In genomic region chr3:28262371-28263001, GRCm38 (mm10) we compare ENCODE assay signal across 8 mouse cellular contexts. TPM values are rescaled to one million over a fixed set of nuclear protein-coding genes. Genes with fewer than 3 reads are reported as not detected.
DNase-seq lines count a peak whose midpoint lies in the region; ATAC-seq lines count a peak whose summit lies in the region.

No protein-coding gene starts in this region.

- H3K36me3 ChIP-seq in hindbrain, embryonic 12.5 days, result no peaks in the 10 kb centered on the region

- peak; percentile 83 for DNase-seq in Muller cell, postnatal 12 days (ENCODE audit: inconsistent ontology term)
- peak; percentile 74 to 76 for DNase-seq in cerebellum, adult 18-20 months
- peak; percentile 55 to 56 for DNase-seq in frontal cortex, postnatal 14 days (ENCODE audit: low spot score in 2 of 2)
- DNase-seq in left cerebral cortex, adult 11 months (ENCODE audit: low spot score), result peak; percentile 53
- DNase-seq in lung, postnatal 36 days, result peak; percentile 67
- DNase-seq in right cerebral cortex, postnatal 10 days (ENCODE audit: low spot score in 2 of 2), result peak; percentile 77 to 82
- DNase-seq in urinary bladder, postnatal 14 days (ENCODE audit: low spot score), result peak; percentile 69

- under 1% methylated on average over 28 of the region's 33 CpGs for WGBS in hindbrain, embryonic 12.5 days

- peak overlapping the region; percentile 85 for H3K4me2 ChIP-seq in hindbrain, embryonic 12.5 days (replicated peaks)

- no peaks in the 10 kb centered on the region for H3K9me3 ChIP-seq in hindbrain, embryonic 12.5 days (replicated peaks)

- peak overlapping the region; percentile 71 for H3K4me3 ChIP-seq in hindbrain, embryonic 12.5 days

- H3K9ac ChIP-seq in hindbrain, embryonic 12.5 days, result peak overlapping the region; percentile 89

- peak; percentile 44 for ATAC-seq in hindbrain, embryonic 12.5 days (ENCODE audit: low FRiP score)

- H3K4me1 ChIP-seq in hindbrain, embryonic 12.5 days, result peaks cover 28% of the 10 kb centered on the region

- H3K27ac ChIP-seq in hindbrain, embryonic 12.5 days, result peak overlapping the region; percentile 93

- H3K27me3 ChIP-seq in hindbrain, embryonic 12.5 days, result peaks cover 7% of the 10 kb centered on the region; the same call in 1 of the 2 replicates

RNA-seq across cellular contexts. Expression of gene Tnik, which starts 0.5 kb away (rescaled TPM):
- 47.3 and 47.9 TPM in 2 replicates for polyA plus RNA-seq in hindbrain, embryonic 12.5 days (2016; fragmentation: Nextera tagmentation; extraction: Ambion mirVana)

Comparison
In these comparisons a context has a peak if more than half of its experiments do, and no peak if none do; other contexts are left out.
1. Peak in every context shown above with its lines: DNase-seq, ATAC-seq, H3K4me3 ChIP-seq and H3K27ac ChIP-seq.